Mouse (Mus musculus): ENCODE data around the gene Tecpr1.

DNA sequence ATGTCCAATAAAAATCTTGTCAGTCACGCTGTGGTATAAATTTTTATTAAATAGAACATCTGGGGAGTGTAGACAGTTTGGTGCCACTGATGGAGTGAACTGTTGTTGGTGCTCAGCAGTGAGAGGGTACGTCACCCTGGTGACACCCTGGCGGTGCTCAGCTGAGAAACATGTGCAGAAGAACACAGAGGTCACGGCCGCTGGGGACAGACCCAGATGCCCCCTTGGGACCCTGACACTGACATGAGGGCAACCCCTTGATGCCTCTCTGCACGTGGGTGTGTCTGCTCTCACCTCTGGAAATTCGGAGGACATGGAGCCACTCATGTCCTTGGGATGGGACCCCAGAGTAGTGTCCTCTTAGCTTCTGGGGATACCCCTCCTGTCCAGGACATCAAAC lies 29.0 kb downstream of the Tecpr1 start:
- TF ChIP-seq CTCF (IDR thresholded peaks at IDR 0.05; ENCODE audit: control insufficient read depth, insufficient read depth, insufficient replicate concordance, low read depth, low read length) (no peak), POLR2A (IDR thresholded peaks at IDR 0.05; ENCODE audit: control insufficient read depth, low read depth, low read length) (no peak)
